Mouse (Mus musculus) testis, postnatal 10 days (tissue): ENCODE measurements around the gene Fbxw19.
"Not testable (repeated sequence)": the region's sequence is repeated elsewhere in the genome, so short reads cannot be mapped to it uniquely, and the experiment has no call there.

Experiments
- DNase-seq: peaks from one replicate; pipeline ENCODE4 v3.0.0; 2021; ENCODE audit warnings: low spot score

The Fbxw19 gene

DNA sequence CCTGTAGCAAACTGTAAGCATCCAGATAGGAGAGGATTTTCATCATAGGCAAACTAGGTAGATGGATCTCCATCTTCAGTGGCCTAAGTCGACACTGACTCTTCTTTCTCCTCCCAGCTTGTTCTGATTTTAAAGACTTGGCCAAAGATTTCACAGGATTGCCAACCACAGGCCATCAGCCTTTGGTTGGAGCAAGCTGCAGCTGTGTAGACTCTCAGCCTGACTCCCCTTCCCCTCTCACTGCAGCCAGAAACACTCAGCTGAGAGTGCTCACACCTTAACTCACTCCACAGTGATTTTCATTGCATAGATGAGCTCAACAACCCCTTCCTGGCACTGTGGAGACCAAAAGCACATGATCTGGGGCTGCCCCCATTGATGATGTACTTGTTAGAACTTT lies at the start of gene Fbxw19:
Gene Fbxw19 (minus strand): TSS at position 101 of the 400 bp plus-strand sequence.
- not testable (repeated sequence) for DNase-seq

DNA sequence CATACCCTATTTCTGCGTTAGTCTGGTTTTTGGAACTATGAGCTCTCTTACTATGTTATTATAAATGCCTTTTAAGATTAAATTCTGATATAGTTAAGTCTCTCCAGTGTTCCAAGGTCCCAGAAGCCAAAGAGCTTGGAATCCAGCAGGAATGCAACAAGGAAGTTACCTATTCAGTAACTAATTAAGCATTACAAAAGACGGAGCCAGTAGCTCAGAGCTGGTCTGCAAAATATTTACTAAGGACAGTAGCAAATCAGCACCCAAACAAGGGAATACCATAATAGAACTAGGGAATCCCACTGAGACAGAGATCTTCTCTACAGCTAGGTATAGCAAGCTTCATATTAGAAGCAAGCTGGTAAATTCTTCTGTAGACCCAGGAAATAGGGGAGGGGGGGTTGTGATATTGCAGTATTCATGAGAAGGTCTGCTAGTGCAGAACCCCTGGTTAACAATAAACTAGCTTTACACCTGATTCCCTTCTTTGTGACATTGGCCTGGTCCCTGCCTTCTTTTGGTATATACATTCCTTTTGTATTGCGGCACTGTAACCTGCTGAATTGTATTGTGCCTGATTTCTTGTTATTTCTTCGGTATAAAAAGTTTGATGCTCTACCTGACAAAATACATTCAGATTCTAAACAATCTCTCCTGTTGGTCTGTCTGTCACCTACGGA lies 27.9 kb upstream of the Fbxw19 start:
- DNase-seq: no peak

- DNase-seq: no peak
These were observed 46.6 kb downstream of the Fbxw19 start, which contains the start of gene Fbxw16 for GRCm38 (mm10) chr9:109449040-109449439. Gene Fbxw16 (minus strand): TSS chr9:109449140.

GRCm38 (mm10) chr9:109432956-109433355 lies 62.7 kb downstream of the Fbxw19 start:
- DNase-seq: no peak
